Mouse (Mus musculus): ENCODE data around the gene Clec4e. TPM values are rescaled to one million over a fixed set of nuclear protein-coding genes. Genes with fewer than 3 reads are reported as not detected.
"Not testable (repeated sequence)": the region's sequence is repeated elsewhere in the genome, so short reads cannot be mapped to it uniquely, and the experiment has no call there.

Gene Clec4e
- 0.46 TPM in 1 of 2 replicates, not detected in the other for polyA plus RNA-seq (2012; ENCODE audit: insufficient read depth, insufficient read length, missing spikeins)

GRCm38 (mm10) chr6:123289753-123290152 is at the start of gene Clec4e:
Clec4e (minus strand) TSS chr6:123289870.
- Histone ChIP-seq H3K27ac (replicated peaks; ENCODE audit: low read depth, low read length) (no peak within 1 kb of the TSS), H3K4me3 (ENCODE audit: insufficient read depth, low read depth, low read length) (no peak within 1 kb of the TSS), H3K4me1 (ENCODE audit: control insufficient read depth, insufficient read depth, insufficient read length, low read length) (no peaks in the 10 kb centered on the region)

- Histone ChIP-seq H3K4me3 (ENCODE audit: insufficient read depth, low read depth, low read length) (no peak overlapping the region), H3K27ac (replicated peaks; ENCODE audit: low read depth, low read length) (no peak overlapping the region), H3K4me1 (ENCODE audit: control insufficient read depth, insufficient read depth, insufficient read length, low read length) (no peaks in the 10 kb centered on the region)
These were observed 42.8 kb upstream of the Clec4e start for GRCm38 (mm10) chr6:123332503-123332902.

- Histone ChIP-seq H3K4me1 (ENCODE audit: control insufficient read depth, insufficient read depth, insufficient read length, low read length) (no peaks in the 10 kb centered on the region), H3K4me3 (ENCODE audit: insufficient read depth, low read depth, low read length) (no peak within 1 kb of the TSS), H3K27ac (replicated peaks; ENCODE audit: low read depth, low read length) (no peak within 1 kb of the TSS)
These were observed 18.4 kb upstream of the Clec4e start, which contains the start of gene Vmn2r19 for GRCm38 (mm10) chr6:123308033-123308432. Vmn2r19 (plus strand) TSS chr6:123308333.

DNA sequence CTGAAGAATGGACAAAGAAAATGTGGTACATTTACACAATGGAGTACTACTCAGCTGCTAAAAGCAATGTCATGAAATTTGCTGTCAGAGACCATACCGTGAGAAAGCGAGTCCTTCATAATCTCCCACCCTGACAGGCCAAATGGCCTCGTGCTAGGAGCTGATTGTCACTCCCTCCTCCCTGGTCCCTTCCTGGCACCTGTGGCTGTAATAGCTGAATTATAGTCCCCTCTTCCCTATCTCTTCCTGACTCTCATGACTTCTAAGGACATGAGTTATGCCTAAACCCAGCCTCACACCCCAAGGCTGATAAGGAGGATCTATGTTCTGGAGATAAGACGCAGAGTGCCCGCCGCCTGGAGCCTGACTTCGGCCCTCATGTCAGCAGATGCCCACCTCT is 16.6 kb upstream of the Clec4e start:
- not testable (repeated sequence) for H3K27ac ChIP-seq (replicated peaks; ENCODE audit: low read depth, low read length); H3K4me3 ChIP-seq (ENCODE audit: insufficient read depth, low read depth, low read length); H3K4me1 ChIP-seq (ENCODE audit: control insufficient read depth, insufficient read depth, insufficient read length, low read length)

DNA sequence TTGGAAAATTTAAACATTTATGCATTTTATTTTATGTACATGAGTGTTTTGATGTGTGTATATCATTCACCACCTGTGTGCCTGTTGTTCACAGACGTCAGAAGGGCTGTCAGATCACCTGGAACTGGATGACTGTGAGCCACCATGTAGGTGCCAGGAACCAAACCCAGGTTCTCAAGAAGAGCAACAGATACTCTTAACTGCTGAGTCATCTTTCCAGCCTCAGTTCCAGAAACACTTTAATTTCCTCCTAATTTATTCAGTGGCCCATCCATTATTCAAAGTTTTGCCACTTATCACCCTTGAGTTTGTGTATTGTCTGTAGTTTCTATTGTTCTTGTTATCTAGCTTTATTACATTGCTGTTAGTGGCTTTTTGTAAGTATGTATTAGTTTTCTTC is 7.0 kb upstream of the Clec4e start:
- H3K27ac ChIP-seq (replicated peaks; ENCODE audit: low read depth, low read length) = no peak overlapping the region
- H3K4me1 ChIP-seq (ENCODE audit: control insufficient read depth, insufficient read depth, insufficient read length, low read length) = no peaks in the 10 kb centered on the region
- no peak overlapping the region for H3K4me3 ChIP-seq (ENCODE audit: insufficient read depth, low read depth, low read length)

- not testable (repeated sequence) for H3K4me3 ChIP-seq (ENCODE audit: insufficient read depth, low read depth, low read length); H3K27ac ChIP-seq (replicated peaks; ENCODE audit: low read depth, low read length); H3K4me1 ChIP-seq (ENCODE audit: control insufficient read depth, insufficient read depth, insufficient read length, low read length)
These were observed 3.8 kb upstream of the Clec4e start for GRCm38 (mm10) chr6:123293509-123293908.

GRCm38 (mm10) chr6:123292751-123293400 is 3.2 kb upstream of the Clec4e start:
- Histone ChIP-seq H3K4me1 (ENCODE audit: control insufficient read depth, insufficient read depth, insufficient read length, low read length) (no peaks in the 10 kb centered on the region), H3K27ac (replicated peaks; ENCODE audit: low read depth, low read length) (no peak overlapping the region), H3K4me3 (ENCODE audit: insufficient read depth, low read depth, low read length) (no peak overlapping the region)

- Histone ChIP-seq H3K4me1 (ENCODE audit: control insufficient read depth, insufficient read depth, insufficient read length, low read length) (no peaks in the 10 kb centered on the region), H3K27ac (replicated peaks; ENCODE audit: low read depth, low read length) (no peak overlapping the region), H3K4me3 (ENCODE audit: insufficient read depth, low read depth, low read length) (no peak overlapping the region)
These were observed 739 bp downstream of the Clec4e start for GRCm38 (mm10) chr6:123288931-123289330.

DNA sequence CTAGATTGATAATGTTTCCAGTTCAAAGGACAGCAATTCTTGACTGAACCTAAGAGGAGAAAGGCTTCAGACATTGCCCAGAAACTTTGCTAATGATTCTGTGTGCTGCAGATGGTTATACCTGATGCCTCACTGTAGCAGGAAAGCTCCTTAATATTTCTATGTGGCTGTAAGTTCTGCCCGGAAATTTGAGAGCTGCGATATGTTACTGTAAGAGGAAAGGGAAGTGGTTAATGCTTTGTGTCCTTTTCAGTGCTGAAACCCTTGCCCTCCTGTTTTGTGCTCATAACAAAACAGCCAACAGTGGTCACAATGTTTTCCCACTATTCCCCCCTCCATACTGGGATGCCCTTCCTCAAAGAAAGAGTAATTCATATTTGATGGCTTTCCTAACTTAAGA is 3.4 kb downstream of the Clec4e start:
- Histone ChIP-seq H3K4me3 (ENCODE audit: insufficient read depth, low read depth, low read length) (no peak overlapping the region), H3K4me1 (ENCODE audit: control insufficient read depth, insufficient read depth, insufficient read length, low read length) (no peaks in the 10 kb centered on the region), H3K27ac (replicated peaks; ENCODE audit: low read depth, low read length) (no peak overlapping the region)

GRCm38 (mm10) chr6:123279443-123279842 is 10.2 kb downstream of the Clec4e start:
- no peak overlapping the region for H3K27ac ChIP-seq (replicated peaks; ENCODE audit: low read depth, low read length)
- H3K4me3 ChIP-seq (ENCODE audit: insufficient read depth, low read depth, low read length) = no peak overlapping the region
- no peaks in the 10 kb centered on the region for H3K4me1 ChIP-seq (ENCODE audit: control insufficient read depth, insufficient read depth, insufficient read length, low read length)

- no peaks in the 10 kb centered on the region for H3K4me1 ChIP-seq (ENCODE audit: control insufficient read depth, insufficient read depth, insufficient read length, low read length)
- no peak overlapping the region for H3K27ac ChIP-seq (replicated peaks; ENCODE audit: low read depth, low read length)
- no peak overlapping the region for H3K4me3 ChIP-seq (ENCODE audit: insufficient read depth, low read depth, low read length)
These were observed 22.7 kb downstream of the Clec4e start for GRCm38 (mm10) chr6:123266945-123267344.

DNA sequence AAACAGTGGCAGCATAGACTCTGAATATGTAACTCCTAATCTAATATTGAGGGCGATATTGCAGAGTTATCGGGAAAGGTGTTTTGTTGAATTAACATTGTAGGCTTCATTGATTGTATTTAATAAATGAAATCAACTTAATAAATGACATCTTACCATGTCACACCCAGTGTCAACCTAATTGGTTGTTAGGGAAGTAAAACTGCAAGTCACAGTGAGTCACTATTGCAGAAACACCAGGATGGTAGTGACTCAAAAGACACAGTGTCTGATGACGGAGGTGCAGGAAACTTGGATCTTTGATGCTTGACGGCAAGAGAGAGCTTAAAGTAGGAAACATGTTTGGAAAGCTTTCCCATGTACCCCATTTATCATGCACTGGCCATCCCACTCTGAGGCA is 23.9 kb downstream of the Clec4e start:
- H3K4me1 ChIP-seq (ENCODE audit: control insufficient read depth, insufficient read depth, insufficient read length, low read length) = no peaks in the 10 kb centered on the region
- no peak overlapping the region for H3K27ac ChIP-seq (replicated peaks; ENCODE audit: low read depth, low read length)
- no peak overlapping the region for H3K4me3 ChIP-seq (ENCODE audit: insufficient read depth, low read depth, low read length)

DNA sequence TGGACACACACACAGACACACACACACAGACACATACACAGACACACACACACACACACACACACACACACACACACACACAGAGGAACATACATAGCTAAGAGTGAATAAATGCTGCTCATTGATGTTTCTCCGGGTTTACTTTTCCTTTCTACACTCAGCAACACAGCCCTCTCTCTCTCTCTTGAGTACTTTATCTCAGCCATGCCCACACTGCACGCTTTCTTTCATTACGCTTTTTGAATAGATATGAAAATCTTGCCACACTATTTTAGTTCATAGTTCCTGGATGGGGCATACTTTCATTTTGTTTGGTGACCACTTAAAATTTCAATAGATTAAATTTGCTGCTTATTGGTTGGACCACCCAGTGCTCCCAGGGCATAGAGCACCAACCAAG is 25.5 kb downstream of the Clec4e start:
- Histone ChIP-seq H3K4me1 (ENCODE audit: control insufficient read depth, insufficient read depth, insufficient read length, low read length) (no peaks in the 10 kb centered on the region), H3K27ac (replicated peaks; ENCODE audit: low read depth, low read length) (no peak overlapping the region), H3K4me3 (ENCODE audit: insufficient read depth, low read depth, low read length) (no peak overlapping the region)

- H3K4me1 ChIP-seq (ENCODE audit: control insufficient read depth, insufficient read depth, insufficient read length, low read length) = no peaks in the 10 kb centered on the region
- no peak within 1 kb of the TSS for H3K4me3 ChIP-seq (ENCODE audit: insufficient read depth, low read depth, low read length)
- H3K27ac ChIP-seq (replicated peaks; ENCODE audit: low read depth, low read length) = no peak within 1 kb of the TSS
These were observed 28.0 kb downstream of the Clec4e start, which contains the start of gene Clec4d for GRCm38 (mm10) chr6:123261555-123262161. Clec4d (plus strand) TSS chr6:123262111.

DNA sequence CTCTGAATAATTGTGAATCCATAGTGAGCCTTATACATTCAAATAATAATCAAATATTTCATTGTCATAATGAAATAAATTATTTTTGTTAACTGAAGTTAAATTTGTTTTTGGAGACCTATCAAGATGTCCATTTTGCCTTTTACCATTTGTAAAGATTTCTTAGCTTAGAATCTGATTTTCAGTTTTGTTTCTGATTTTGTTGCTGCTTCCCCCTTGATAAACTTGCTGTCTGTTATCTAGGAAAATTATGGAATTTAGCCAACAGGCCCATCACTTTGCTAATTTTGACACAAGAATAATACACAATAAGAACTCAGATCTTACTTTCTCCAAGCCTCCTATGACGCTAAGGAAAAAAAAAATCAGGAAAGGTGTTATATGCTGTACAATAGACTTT is 28.8 kb downstream of the Clec4e start:
- Histone ChIP-seq H3K4me3 (ENCODE audit: insufficient read depth, low read depth, low read length) (no peak overlapping the region), H3K4me1 (ENCODE audit: control insufficient read depth, insufficient read depth, insufficient read length, low read length) (no peaks in the 10 kb centered on the region), H3K27ac (replicated peaks; ENCODE audit: low read depth, low read length) (no peak overlapping the region)
